Mouse (Mus musculus) ES-E14 (cell line): ENCODE data around the gene Stard7.

Source experiments
- CHD2 ChIP-seq: IDR thresholded peaks from 2 replicates; pipeline ENCODE4 v1.6.1; 2014; ENCODE audit warnings: mild to moderate bottlenecking, low read depth, low read length, inconsistent platforms
- HCFC1 ChIP-seq: IDR thresholded peaks from 2 replicates; pipeline ENCODE4 v1.6.1; 2012; ENCODE audit warnings: low read length, inconsistent platforms, borderline replicate concordance; ENCODE audit not compliant: insufficient read depth
- ZNF384 ChIP-seq: IDR thresholded peaks from 2 replicates; pipeline ENCODE4 v1.6.1; 2012; ENCODE audit warnings: low read depth, low read length, inconsistent platforms

GRCm38 (mm10) chr2:127338012-127338411, 68.0 kb downstream of the Stard7 start:
- TF ChIP-seq ZNF384 (no peak), CHD2 (no peak), HCFC1 (no peak)
